Mouse (Mus musculus) small intestine, adult 2 months (tissue): ENCODE measurements around the gene Olfr1014.

Experiments
- CTCF ChIP-seq: fragments of 200-500 bp; IDR thresholded peaks from 2 replicates; pipeline ENCODE4 v1.5.1; 2012; ENCODE audit warnings: low read depth, mild to moderate bottlenecking, control low read depth, inconsistent platforms, low read length, moderate library complexity, mixed read lengths; ENCODE audit not compliant: insufficient replicate concordance, insufficient read length; ENCODE audit errors: extremely low read depth
- POLR2A ChIP-seq: fragments of 200-500 bp; IDR thresholded peaks from 2 replicates; pipeline ENCODE4 v1.6.1; 2012; ENCODE audit warnings: low read depth, mild to moderate bottlenecking, control low read depth, inconsistent platforms, low read length, moderate library complexity

- TF ChIP-seq CTCF (no peak), POLR2A (no peak)
Observed at GRCm38 (mm10) chr2:85781717-85782116, 9.2 kb downstream of the Olfr1014 start, which contains the start of gene Olfr1015.
